Mouse (Mus musculus) thymus, postnatal 4 days (tissue): ENCODE results near the gene Cbx7.

Experiments used
- DNase-seq: peaks from one replicate; pipeline ENCODE4 v3.0.0; 2021

The Cbx7 gene

GRCm38 (mm10) chr15:79891436-79892212 lies 79.3 kb downstream of the Cbx7 start, which contains the start of gene Apobec3:
TSS of gene Apobec3 (plus strand) at chr15:79891659.
- DNase-seq: peak; percentile 94

DNA sequence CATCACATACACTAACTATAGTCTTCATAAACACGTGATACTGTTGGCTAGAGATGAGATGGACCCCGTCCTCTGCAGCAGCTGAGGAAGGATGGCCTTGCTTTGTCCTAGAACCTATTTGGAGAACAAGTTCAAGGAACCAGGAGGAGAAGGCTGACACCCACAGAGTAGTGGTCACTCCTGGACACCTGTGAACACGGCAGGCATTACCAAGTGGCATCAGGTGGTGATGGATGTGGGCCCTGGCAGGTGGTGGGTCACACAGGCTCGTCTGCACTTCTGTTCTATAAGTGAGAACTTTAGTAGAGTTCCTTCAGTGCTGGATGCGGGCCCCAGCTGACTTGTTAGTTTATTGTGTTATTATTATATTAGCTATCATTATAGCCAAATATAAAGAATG lies 86.1 kb downstream of the Cbx7 start:
- DNase-seq: no peak

GRCm38 (mm10) chr15:79883352-79883822 lies 87.5 kb downstream of the Cbx7 start:
- peak; percentile 97 for DNase-seq

DNA sequence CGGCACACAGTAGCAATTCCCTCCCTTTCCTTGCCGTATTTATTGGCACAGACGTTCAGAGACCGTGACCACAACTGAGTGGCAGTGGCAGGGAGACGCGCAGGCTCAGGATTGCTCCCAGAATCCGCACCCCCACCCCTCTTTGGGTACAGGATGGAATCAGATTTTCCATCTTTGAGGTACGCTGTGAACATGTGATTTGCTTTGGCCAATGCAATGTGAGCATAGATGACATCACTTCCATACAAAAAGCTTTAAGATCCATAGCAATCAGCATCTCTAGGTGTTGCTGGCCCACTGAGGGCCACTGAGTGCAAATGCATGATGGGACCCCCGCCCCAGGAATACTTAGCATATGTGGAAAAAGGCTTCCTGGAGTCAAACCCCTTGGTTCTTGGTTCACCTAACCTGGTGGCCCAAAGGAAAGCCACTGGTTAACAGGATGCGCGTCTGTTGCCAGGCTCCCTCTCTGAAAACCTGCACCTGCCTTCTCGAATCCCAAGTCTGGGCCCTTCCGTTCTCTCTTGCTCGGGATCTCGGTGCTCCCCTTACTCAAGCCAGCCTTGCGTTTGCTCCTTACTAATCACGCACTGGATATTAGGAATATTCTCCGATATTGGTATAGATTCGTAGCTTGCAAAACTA lies 88.2 kb downstream of the Cbx7 start:
- no peak for DNase-seq

DNA sequence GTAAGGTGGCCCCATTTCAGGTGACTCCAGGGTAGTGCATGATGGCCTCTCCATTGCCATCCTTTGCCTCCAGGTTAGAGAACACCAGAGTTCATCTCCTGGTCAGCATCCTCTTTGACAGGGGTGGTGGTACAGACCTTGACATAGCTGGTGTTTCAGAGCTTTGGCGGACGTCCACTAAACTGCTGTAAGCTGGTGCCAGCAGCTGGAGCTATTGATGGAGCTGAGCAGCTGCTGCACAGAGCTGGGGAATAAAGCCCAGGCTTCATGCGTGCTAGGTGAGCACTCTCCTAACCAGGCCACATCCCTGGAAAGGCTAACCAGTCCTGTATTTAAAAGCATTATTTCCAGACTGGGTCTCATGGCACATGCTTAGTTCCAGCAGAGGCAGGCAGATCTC lies 90.4 kb downstream of the Cbx7 start:
- DNase-seq: no peak

GRCm38 (mm10) chr15:79879319-79879718 lies 91.6 kb downstream of the Cbx7 start:
- DNase-seq: no peak

DNA sequence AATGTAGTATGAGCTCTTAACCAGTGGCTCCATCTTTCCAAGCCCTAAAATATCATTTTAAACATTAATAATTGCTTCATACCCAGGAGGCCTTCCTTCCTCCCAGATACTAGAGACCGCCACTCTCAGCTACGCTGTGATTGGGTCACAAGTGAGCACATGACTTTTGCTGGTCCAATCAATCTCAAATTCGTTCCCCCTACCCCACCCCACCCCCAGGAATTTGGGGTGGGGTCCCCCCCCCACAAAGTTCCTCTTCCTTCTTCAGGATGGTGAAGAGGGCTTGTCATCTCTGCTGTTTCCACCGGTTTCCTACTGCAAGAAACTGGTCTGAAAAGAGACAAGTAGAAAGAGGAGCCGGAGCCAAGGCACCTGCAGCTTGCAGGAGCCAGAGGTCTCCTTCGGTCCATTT lies 92.2 kb downstream of the Cbx7 start:
- DNase-seq: no peak

- DNase-seq: no peak
Measured at GRCm38 (mm10) chr15:79875261-79875995, 95.5 kb downstream of the Cbx7 start.

DNA sequence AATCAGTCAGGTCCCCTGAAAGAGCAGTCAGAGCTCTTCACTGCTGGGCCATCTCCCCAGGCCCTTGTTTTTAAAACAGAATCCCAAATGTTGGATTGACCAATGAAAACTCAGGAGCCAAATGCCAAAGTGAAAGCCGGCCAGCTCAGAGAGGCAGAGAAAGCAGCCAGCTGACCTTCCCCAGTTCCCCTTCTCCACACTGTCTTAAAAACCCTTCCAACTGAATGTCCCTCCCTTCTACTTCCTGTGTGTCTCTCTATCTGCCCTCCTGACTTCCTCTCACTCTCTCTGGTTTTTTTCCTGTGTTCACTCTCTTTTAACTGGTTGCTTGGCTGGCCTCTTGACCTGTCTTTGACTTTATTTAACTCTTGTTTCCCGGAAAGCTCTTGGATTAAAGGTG lies 96.9 kb downstream of the Cbx7 start:
- DNase-seq: no peak

GRCm38 (mm10) chr15:79873545-79873944 lies 97.4 kb downstream of the Cbx7 start:
- DNase-seq: no peak

GRCm38 (mm10) chr15:79867260-79868002 lies 103.5 kb downstream of the Cbx7 start:
- no peak for DNase-seq
